Mouse (Mus musculus) lung, postnatal 0 days (tissue): ENCODE data around the gene Pappa. TPM values are rescaled to one million over a fixed set of nuclear protein-coding genes. Genes with fewer than 3 reads are reported as not detected.
A peak's percentile ranks its signal among the peaks of the same experiment; 100 is the strongest.

Source experiments
- ATAC-seq: fragments of 200-750 bp; cut with Nextera tagmentation; 2 replicates; pipeline ENCODE4 v1.8.0; 2017; ENCODE audit warnings: moderate library complexity
- DNase-seq: peaks from one replicate; pipeline ENCODE4 v3.0.0-alpha.2; 2016; ENCODE audit warnings: low spot score
- H3K27ac ChIP-seq: fragments of 300-500 bp; sonication (generic); 2 replicates; pipeline ENCODE4 v1.5.1; 2014; ENCODE audit warnings: antibody characterized with exemption, mild to moderate bottlenecking, low read length, mixed read lengths
- H3K27me3 ChIP-seq: fragments of 300-500 bp; sonication (generic); replicated peaks from 2 replicates; pipeline ENCODE4 v1.6.1; 2014; ENCODE audit warnings: low read length, mixed read lengths; ENCODE audit not compliant: insufficient read depth
- H3K36me3 ChIP-seq: fragments of 300-500 bp; sonication (generic); 2 replicates; pipeline ENCODE4 v1.6.1; 2014; ENCODE audit warnings: low read length, mixed read lengths; ENCODE audit not compliant: insufficient read depth
- H3K4me1 ChIP-seq: fragments of 300-500 bp; sonication (generic); 2 replicates; pipeline ENCODE4 v1.6.1; 2014; ENCODE audit warnings: antibody characterized with exemption, low read depth, low read length, mixed read lengths; ENCODE audit not compliant: insufficient read depth
- H3K4me2 ChIP-seq: fragments of 300-500 bp; sonication (generic); replicated peaks from 2 replicates; pipeline ENCODE4 v1.6.1; 2014; ENCODE audit warnings: low read depth, mild to moderate bottlenecking, low read length, moderate library complexity, mixed read lengths
- H3K4me3 ChIP-seq: fragments of 300-500 bp; sonication (generic); 2 replicates; pipeline ENCODE4 v1.5.1; 2014; ENCODE audit warnings: low read depth, low read length
- H3K9ac ChIP-seq: fragments of 300-500 bp; sonication (generic); replicated peaks from 2 replicates; pipeline ENCODE4 v1.6.1; 2014; ENCODE audit warnings: low read depth, mild to moderate bottlenecking
- H3K9me3 ChIP-seq: fragments of 300-500 bp; sonication (generic); 2 replicates; pipeline ENCODE4 v1.6.1; 2016; ENCODE audit warnings: low read length, mixed read lengths
- CTCF ChIP-seq: IDR thresholded peaks from 2 replicates; pipeline ENCODE4 v1.5.1; 2016; ENCODE audit warnings: antibody characterized with exemption, mild to moderate bottlenecking
- EP300 ChIP-seq: IDR thresholded peaks from 2 replicates; pipeline ENCODE4 v1.6.1; 2016; ENCODE audit warnings: antibody characterized with exemption, mild to moderate bottlenecking, control low read depth
- WGBS: fragments of 180-500 bp; shearing (Covaris S2); extraction: QIAGEN DNeasy Blood & Tissue Kit; methylation state at CpG from one replicate; pipeline ENCODE4 v1.1.7; 2014; 5-methylcytosine and 5-hydroxymethylcytosine counted together
- polyA plus RNA-seq: library from polyadenylated mRNA; unstranded; fragments of >200 nt; fragmentation: Nextera tagmentation; extraction: Ambion mirVana; gene quantifications from 2 replicates; pipeline ENCODE4 v1.2.1, GENCODE M21; 2015

Gene Pappa
- polyA plus RNA-seq, 1 experiment from 2014 or later: 0.31 TPM

- Histone ChIP-seq H3K27ac (no peak overlapping the region), H3K4me3 (no peak overlapping the region), H3K9me3 (no peaks in the 10 kb centered on the region), H3K27me3 (no peaks in the 10 kb centered on the region), H3K4me2 (no peak overlapping the region), H3K4me1 (no peaks in the 10 kb centered on the region), H3K36me3 (no peaks in the 10 kb centered on the region), H3K9ac (no peak overlapping the region)
- TF ChIP-seq EP300 (no peak), CTCF (no peak)
- DNase-seq (no peak), ATAC-seq (no peak)
- WGBS: 82% methylated on average over 3 of the region's 3 CpGs
These were observed 34.7 kb downstream of the Pappa start for GRCm38 (mm10) chr4:65158651-65159050.

DNA sequence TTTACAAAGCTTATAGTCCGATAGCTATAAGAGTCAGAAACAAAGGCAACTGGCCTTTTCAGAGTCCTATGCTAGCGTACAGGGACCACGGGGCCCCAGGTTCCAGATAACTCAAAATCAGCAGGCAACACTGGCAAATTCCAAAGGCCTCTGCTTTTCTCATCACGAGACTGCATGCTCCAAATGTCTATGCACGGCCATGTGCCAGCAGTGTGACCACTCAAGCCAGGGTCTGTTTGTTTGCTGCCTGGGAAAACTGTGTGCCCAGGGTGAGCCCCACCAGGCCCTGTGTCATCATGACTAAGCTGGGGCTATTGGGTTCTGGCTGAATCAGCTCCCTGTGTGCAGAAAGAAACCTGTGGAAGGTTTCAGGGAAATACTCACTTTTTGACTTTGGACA is 35.5 kb downstream of the Pappa start:
- DNase-seq: no peak
- Histone ChIP-seq H3K27me3 (no peaks in the 10 kb centered on the region), H3K4me1 (no peaks in the 10 kb centered on the region), H3K27ac (no peak overlapping the region), H3K9me3 (no peaks in the 10 kb centered on the region), H3K4me3 (no peak overlapping the region), H3K36me3 (no peaks in the 10 kb centered on the region), H3K4me2 (no peak overlapping the region), H3K9ac (no peak overlapping the region)
- 53% methylated on average over 5 of the region's 5 CpGs for WGBS
- ATAC-seq: no peak
- TF ChIP-seq EP300 (no peak), CTCF (no peak)

GRCm38 (mm10) chr4:65163698-65164097 is 39.7 kb downstream of the Pappa start:
- TF ChIP-seq EP300: no peak
- no peaks in the 10 kb centered on the region for H3K27me3 ChIP-seq
- WGBS: 49% methylated on average over 3 of the region's 3 CpGs
- no peaks in the 10 kb centered on the region for H3K4me1 ChIP-seq
- no peak overlapping the region for H3K9ac ChIP-seq
- H3K4me3 ChIP-seq: no peak overlapping the region
- DNase-seq: peak; percentile 21
- no peaks in the 10 kb centered on the region for H3K9me3 ChIP-seq
- no peak overlapping the region for H3K4me2 ChIP-seq
- no peak for ATAC-seq
- no peak overlapping the region for H3K27ac ChIP-seq
- H3K36me3 ChIP-seq: no peaks in the 10 kb centered on the region

GRCm38 (mm10) chr4:65166288-65166835 is 42.4 kb downstream of the Pappa start:
- TF ChIP-seq CTCF (no peak), EP300 (no peak)
- 47% methylated on average over 3 of the region's 3 CpGs for WGBS

DNA sequence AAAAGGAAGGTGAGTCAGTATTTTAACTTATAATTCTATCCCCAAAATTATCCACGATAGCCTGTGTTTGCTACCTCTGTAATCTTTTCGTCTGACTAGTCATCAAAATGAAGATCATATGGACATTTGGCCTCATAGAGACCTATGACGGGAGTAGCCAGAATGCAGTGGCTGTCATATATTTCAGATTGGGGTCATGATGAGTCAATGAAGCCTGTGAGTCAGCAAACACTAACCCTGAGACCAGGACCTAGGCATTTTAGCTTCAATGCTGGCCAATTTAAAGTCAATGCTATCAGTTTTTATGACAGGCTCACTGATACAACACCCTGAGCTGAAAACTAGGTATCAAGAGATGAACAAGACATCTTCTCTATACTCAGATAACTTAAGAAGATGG is 50.5 kb downstream of the Pappa start:
- H3K27me3 ChIP-seq: no peaks in the 10 kb centered on the region
- no peak for DNase-seq

More at GRCm38 (mm10) chr4:65166288-65166835, 42.4 kb downstream of the Pappa start:
- Histone ChIP-seq H3K4me2 (no peak overlapping the region), H3K27me3 (no peaks in the 10 kb centered on the region), H3K36me3 (no peaks in the 10 kb centered on the region), H3K4me1 (no peaks in the 10 kb centered on the region), H3K27ac (no peak overlapping the region), H3K9ac (no peak overlapping the region), H3K9me3 (no peaks in the 10 kb centered on the region), H3K4me3 (no peak overlapping the region)
- ATAC-seq (no peak), DNase-seq (no peak)

DNA sequence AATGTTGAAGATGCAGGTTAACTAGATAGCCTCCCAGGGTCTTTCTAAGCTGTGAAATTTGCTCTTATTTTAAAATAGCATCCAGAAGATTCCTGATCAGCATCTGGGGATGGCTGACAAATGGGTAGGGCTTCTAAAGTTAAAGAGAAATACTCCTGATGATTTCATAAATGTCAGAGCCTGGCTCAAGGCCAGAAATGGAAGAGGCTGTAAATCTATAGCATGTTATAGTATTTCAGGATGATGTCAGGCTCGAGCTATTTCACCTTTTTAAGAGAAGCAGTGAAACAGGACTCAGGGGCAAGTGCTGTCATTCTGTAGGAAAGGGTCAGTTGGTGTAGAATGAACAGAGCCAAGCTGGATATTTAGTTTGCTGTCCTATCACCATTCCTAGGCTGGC is 54.2 kb downstream of the Pappa start:
- no peaks in the 10 kb centered on the region for H3K36me3 ChIP-seq
- WGBS: 12% methylated on average over 1 of the region's 1 CpGs
- DNase-seq (no peak), ATAC-seq (no peak)
- no peak overlapping the region for H3K4me3 ChIP-seq
- H3K4me2 ChIP-seq: no peak overlapping the region
- H3K27me3 ChIP-seq: no peaks in the 10 kb centered on the region
- H3K9ac ChIP-seq: no peak overlapping the region
- H3K4me1 ChIP-seq: no peaks in the 10 kb centered on the region
- no peak for TF ChIP-seq CTCF
- no peak for TF ChIP-seq EP300
- H3K9me3 ChIP-seq: no peaks in the 10 kb centered on the region
- no peak overlapping the region for H3K27ac ChIP-seq

More for the DNA sequence above, 50.5 kb downstream of the Pappa start:
- no peak for TF ChIP-seq EP300
- TF ChIP-seq CTCF: no peak
- 75% methylated on average over 3 of the region's 3 CpGs for WGBS
- Histone ChIP-seq H3K4me3 (no peak overlapping the region), H3K4me1 (no peaks in the 10 kb centered on the region), H3K27ac (no peak overlapping the region), H3K9ac (no peak overlapping the region), H3K9me3 (no peaks in the 10 kb centered on the region), H3K36me3 (no peaks in the 10 kb centered on the region), H3K4me2 (no peak overlapping the region)
- no peak for ATAC-seq

- Histone ChIP-seq H3K4me2 (no peak overlapping the region), H3K4me1 (no peaks in the 10 kb centered on the region), H3K9me3 (no peaks in the 10 kb centered on the region), H3K9ac (no peak overlapping the region), H3K4me3 (no peak overlapping the region), H3K36me3 (no peaks in the 10 kb centered on the region), H3K27ac (no peak overlapping the region), H3K27me3 (no peaks in the 10 kb centered on the region)
- TF ChIP-seq CTCF (no peak), EP300 (no peak)
- 47% methylated on average over 2 of the region's 2 CpGs for WGBS
- ATAC-seq (no peak), DNase-seq (peak; percentile 12)
These were observed 63.3 kb downstream of the Pappa start for GRCm38 (mm10) chr4:65187236-65187635.
